ENCODE assay signal across 9 mouse cellular contexts in genomic region chr3:115712808-115713200, GRCm38 (mm10). TPM values are rescaled to one million over a fixed set of nuclear protein-coding genes. Genes with fewer than 3 reads are reported as not detected.
DNase-seq lines count a peak whose midpoint lies in the region; ATAC-seq and TF ChIP-seq lines count a peak whose summit lies in the region.
"Had no signal": no experiment of that assay in that cellular context is flagged by ENCODE, and none has a peak within 500 bp of the region (broad histone marks: within the 10 kb centered on the region; RNA-seq: fewer than 3 reads in every experiment).

No protein-coding gene starts in this region.

- ATAC-seq in forebrain, embryonic 11.5 days (replicated peaks; ENCODE audit: low FRiP score), result no peak; the same call in 1 of the 2 replicates
- ATAC-seq in heart, embryonic 16.5 days (replicated peaks; ENCODE audit: extremely low read depth, insufficient read depth, low FRiP score), result no peak
- no peak for ATAC-seq in liver, embryonic 14.5 days (ENCODE audit: insufficient read depth)
- no peak for ATAC-seq in neural tube, embryonic 12.5 days (ENCODE audit: low FRiP score, low read depth)

- peak overlapping the region; percentile 58 for H3K4me2 ChIP-seq in forebrain, embryonic 11.5 days (ENCODE audit: low read depth, low read length, severe bottlenecking)
- H3K4me2 ChIP-seq in heart, embryonic 16.5 days (ENCODE audit: low read depth, low read length), result peak overlapping the region; percentile 80
- peak overlapping the region; percentile 99 for H3K4me2 ChIP-seq in liver, embryonic 14.5 days (ENCODE audit: low read depth)
- peak overlapping the region; percentile 80 for H3K4me2 ChIP-seq in neural tube, embryonic 12.5 days (replicated peaks)

- peak; percentile 91 for TF ChIP-seq CTCF in liver, embryonic 14.5 days (IDR thresholded peaks at IDR 0.05; ENCODE audit: low read depth)

- H3K27me3 ChIP-seq in forebrain, embryonic 11.5 days (ENCODE audit: control insufficient read depth, insufficient read depth, low read length), result no peaks in the 10 kb centered on the region
- no peaks in the 10 kb centered on the region for H3K27me3 ChIP-seq in heart, embryonic 16.5 days (ENCODE audit: control insufficient read depth, insufficient read depth, low read length)
- H3K27me3 ChIP-seq in liver, embryonic 14.5 days (ENCODE audit: control insufficient read depth, insufficient read depth, low read length), result no peaks in the 10 kb centered on the region
- H3K27me3 ChIP-seq in neural tube, embryonic 12.5 days (replicated peaks), result peaks cover 7% of the 10 kb centered on the region

- WGBS in forebrain, embryonic 11.5 days, result 14% methylated on average over 9 of the region's 9 CpGs
- 8% methylated on average over 9 of the region's 9 CpGs for WGBS in heart, embryonic 16.5 days
- WGBS in liver, embryonic 14.5 days (ENCODE audit: insufficient replicate concordance), result 9% methylated on average over 9 of the region's 9 CpGs
- 21% methylated on average over 9 of the region's 9 CpGs for WGBS in neural tube, embryonic 12.5 days

- H3K27ac ChIP-seq in forebrain, embryonic 11.5 days (ENCODE audit: low read depth, low read length), result no peak overlapping the region
- H3K27ac ChIP-seq in heart, embryonic 16.5 days (ENCODE audit: low read length), result peak overlapping the region; percentile 98
- no peak overlapping the region for H3K27ac ChIP-seq in liver, embryonic 14.5 days
- H3K27ac ChIP-seq in neural tube, embryonic 12.5 days, result no peak overlapping the region

- peak overlapping the region; percentile 37 for H3K4me3 ChIP-seq in forebrain, embryonic 11.5 days (ENCODE audit: low read depth, low read length)
- H3K4me3 ChIP-seq in heart, embryonic 16.5 days (ENCODE audit: low read length), result peak overlapping the region; percentile 85
- H3K4me3 ChIP-seq in liver, embryonic 14.5 days (ENCODE audit: insufficient read depth in 1 of 2, low read depth in 2 of 2, low read length in 2 of 2), result no peak overlapping the region; a peak in 1 of 4 replicates
- no peak overlapping the region for H3K4me3 ChIP-seq in neural tube, embryonic 12.5 days

- peak; percentile 86 for DNase-seq in CD4-positive, CD25-positive, alpha-beta regulatory T cell, adult 2 months (ENCODE audit: low read depth, low spot score)
- DNase-seq in c-Kit-negative CD71-positive TER-119-positive erythroid progenitor cells, embryonic 14.5 days (ENCODE audit: low read depth, low spot score), result peak; percentile 28
- DNase-seq in forebrain, embryonic 11.5 days (ENCODE audit: low spot score), result peak; percentile 88
- peak; percentile 81 to 85 for DNase-seq in kidney, postnatal 36 days
- peak in 1 of 3 experiments; percentile 30 for DNase-seq in liver, embryonic 14.5 days (ENCODE audit: low read depth in 3 of 3, low spot score in 3 of 3)
- DNase-seq in telencephalon, adult 2 months (ENCODE audit: low read depth, low spot score), result peak; percentile 18

- peaks cover 4% of the 10 kb centered on the region for H3K4me1 ChIP-seq in forebrain, embryonic 11.5 days (replicated peaks; ENCODE audit: control insufficient read depth, insufficient read depth, low read length)
- H3K4me1 ChIP-seq in heart, embryonic 16.5 days (ENCODE audit: control insufficient read depth, insufficient read depth, low read length), result peaks cover 45% of the 10 kb centered on the region
- peaks cover 13 to 22% of the 10 kb centered on the region in 2 experiments for H3K4me1 ChIP-seq in liver, embryonic 14.5 days (replicated peaks; ENCODE audit: control insufficient read depth in 2 of 2, insufficient read depth in 2 of 2, low read length in 1 of 2)
- peaks cover 15% of the 10 kb centered on the region for H3K4me1 ChIP-seq in neural tube, embryonic 12.5 days

- TF ChIP-seq EP300 in liver, embryonic 14.5 days (IDR thresholded peaks at IDR 0.05; ENCODE audit: low read depth), result no peak

- peak overlapping the region; percentile 4; the same call in 1 of the 2 replicates for H3K9ac ChIP-seq in forebrain, embryonic 11.5 days (ENCODE audit: low read length)
- peak overlapping the region; percentile 93 for H3K9ac ChIP-seq in heart, embryonic 16.5 days (ENCODE audit: low read length)
- H3K9ac ChIP-seq in liver, embryonic 14.5 days (replicated peaks), result no peak overlapping the region
- no peak overlapping the region for H3K9ac ChIP-seq in neural tube, embryonic 12.5 days

- H3K9me3 ChIP-seq in forebrain, embryonic 11.5 days (ENCODE audit: control insufficient read depth, low read length), result no peaks in the 10 kb centered on the region
- H3K9me3 ChIP-seq in heart, embryonic 16.5 days (replicated peaks; ENCODE audit: control insufficient read depth, low read length), result no peaks in the 10 kb centered on the region
- no peaks in the 10 kb centered on the region for H3K9me3 ChIP-seq in liver, embryonic 14.5 days (ENCODE audit: control insufficient read depth, low read length)
- H3K9me3 ChIP-seq in neural tube, embryonic 12.5 days, result no peaks in the 10 kb centered on the region

- peaks cover 11% of the 10 kb centered on the region for H3K36me3 ChIP-seq in forebrain, embryonic 11.5 days (ENCODE audit: control insufficient read depth, insufficient read depth, low read length)
- H3K36me3 ChIP-seq in heart, embryonic 16.5 days (ENCODE audit: control insufficient read depth, insufficient read depth), result peaks cover 22% of the 10 kb centered on the region
- H3K36me3 ChIP-seq in liver, embryonic 14.5 days (replicated peaks; ENCODE audit: control insufficient read depth, insufficient read depth, low read depth), result no peaks in the 10 kb centered on the region
- peaks cover 4% of the 10 kb centered on the region for H3K36me3 ChIP-seq in neural tube, embryonic 12.5 days

RNA-seq across cellular contexts. Expression of gene S1pr1, which starts 2.1 kb away (rescaled TPM):
- 35.3 and 35.9 TPM in 2 replicates for polyA plus RNA-seq in forebrain, embryonic 11.5 days (2014; fragmentation: Nextera tagmentation; extraction: Ambion mirVana)
- 88.9 and 92.1 TPM in 2 replicates for polyA plus RNA-seq in heart, embryonic 16.5 days (2015; fragmentation: Nextera tagmentation; extraction: Ambion mirVana)
- polyA plus RNA-seq in liver, embryonic 14.5 days (2012; rRNA removed), result 5.9 and 6.3 TPM in 2 replicates
- 5.6 and 6.3 TPM in 2 replicates for polyA plus RNA-seq in liver, embryonic 14.5 days (2014; fragmentation: Nextera tagmentation; extraction: Ambion mirVana)
- polyA plus RNA-seq in neural tube, embryonic 12.5 days (2016; fragmentation: Nextera tagmentation; extraction: Ambion mirVana), result 18.8 and 18.9 TPM in 2 replicates
- polyA plus RNA-seq: erythroblast, embryonic 14.5 days had no signal

Comparison
In these comparisons a context has a peak if more than half of its experiments do, and no peak if none do; other contexts are left out.
1. H3K4me3 ChIP-seq: peak in forebrain, embryonic 11.5 days (single experiment) and heart, embryonic 16.5 days (single experiment); none in liver, embryonic 14.5 days (0 of 2) and neural tube, embryonic 12.5 days (single experiment).
2. H3K9ac ChIP-seq: peak in forebrain, embryonic 11.5 days (single experiment) and heart, embryonic 16.5 days (single experiment); none in liver, embryonic 14.5 days (single experiment) and neural tube, embryonic 12.5 days (single experiment).
3. Peak in every context shown above with its lines, with median percentiles within 50 percentile points of each other: H3K4me2 ChIP-seq.